Mouse (Mus musculus): ENCODE measurements at regions not wholly inside any gene's neighbourhood (a gene's known extent, or its start where the extent isn't known, plus 50 kb on each side); places are given as distances from the start of the nearest gene placed in this dataset.
A peak's percentile ranks its signal among the peaks of the same experiment; 100 is the strongest.

DNA sequence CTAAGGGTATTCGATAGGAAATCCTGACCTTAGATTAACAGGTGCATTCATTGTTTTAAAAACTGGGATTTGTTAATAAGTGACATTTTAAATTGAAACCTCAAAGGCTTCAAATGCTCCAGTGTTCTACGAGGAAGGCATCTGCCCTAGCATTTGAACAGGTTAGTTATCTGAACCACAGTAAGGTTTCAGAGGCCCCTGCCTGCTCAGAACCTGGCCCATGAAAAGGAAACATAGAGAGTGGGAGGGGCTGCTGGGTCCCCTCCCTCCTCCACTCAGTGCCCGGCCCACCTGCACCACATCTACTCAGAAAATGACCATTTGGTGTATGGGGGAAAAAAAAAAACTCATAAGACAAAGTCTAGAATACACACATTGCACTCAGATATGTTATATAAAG, 220.4 kb downstream of the Mef2c start:
- Histone ChIP-seq H3K27me3 (replicated peaks) (peaks cover 83% of the 10 kb centered on the region), H3K4me2 (no peak overlapping the region), H3K9me3 (replicated peaks) (no peaks in the 10 kb centered on the region; the same call in 1 of the 2 replicates), H3K9ac (no peak overlapping the region), H3K36me3 (no peaks in the 10 kb centered on the region), H3K4me3 (no peak overlapping the region), H3K4me1 (replicated peaks) (peaks cover 13% of the 10 kb centered on the region; the same call in 1 of the 2 replicates), H3K27ac (ENCODE audit: poor library complexity, severe bottlenecking) (no peak overlapping the region)
- ATAC-seq (ENCODE audit: insufficient number of reproducible peaks, low FRiP score), result no peak
- 16% methylated on average over 3 of the region's 3 CpGs for WGBS

GRCm38 (mm10) chr13:83724995-83725394, 221.2 kb downstream of the Mef2c start:
- H3K4me2 ChIP-seq, result no peak overlapping the region
- H3K4me3 ChIP-seq, result no peak overlapping the region
- no peak overlapping the region for H3K27ac ChIP-seq (ENCODE audit: poor library complexity, severe bottlenecking)
- peak; percentile 53; the same call in 1 of the 2 replicates for ATAC-seq (ENCODE audit: insufficient number of reproducible peaks, low FRiP score)
- H3K36me3 ChIP-seq, result no peaks in the 10 kb centered on the region
- no peak overlapping the region for H3K9ac ChIP-seq
- H3K4me1 ChIP-seq (replicated peaks), result peaks cover 17% of the 10 kb centered on the region
- H3K9me3 ChIP-seq (replicated peaks), result no peaks in the 10 kb centered on the region; the same call in 1 of the 2 replicates
- H3K27me3 ChIP-seq (replicated peaks), result peaks cover 77% of the 10 kb centered on the region
- 1% methylated on average over 11 of the region's 11 CpGs for WGBS

GRCm38 (mm10) chr13:83725831-83726230, 222.0 kb downstream of the Mef2c start:
- peaks cover 75% of the 10 kb centered on the region for H3K27me3 ChIP-seq (replicated peaks)
- H3K4me1 ChIP-seq (replicated peaks), result peaks cover 16% of the 10 kb centered on the region
- H3K27ac ChIP-seq (ENCODE audit: poor library complexity, severe bottlenecking), result no peak overlapping the region
- no peaks in the 10 kb centered on the region for H3K36me3 ChIP-seq
- H3K4me3 ChIP-seq, result no peak overlapping the region
- ATAC-seq (ENCODE audit: insufficient number of reproducible peaks, low FRiP score), result no peak
- H3K4me2 ChIP-seq, result no peak overlapping the region
- H3K9ac ChIP-seq, result no peak overlapping the region
- H3K9me3 ChIP-seq (replicated peaks), result no peaks in the 10 kb centered on the region; the same call in 1 of the 2 replicates
- WGBS, result 3% methylated on average over 13 of the region's 13 CpGs

GRCm38 (mm10) chr13:83726346-83726975, 222.6 kb downstream of the Mef2c start:
- Histone ChIP-seq H3K4me3 (peak overlapping the region; percentile 12), H3K4me2 (peak overlapping the region; percentile 49)
- WGBS, result 4% methylated on average over 13 of the region's 13 CpGs

GRCm38 (mm10) chr13:83727051-83727765, 223.4 kb downstream of the Mef2c start:
- Histone ChIP-seq H3K4me3 (peak overlapping the region; percentile 12), H3K27ac (ENCODE audit: poor library complexity, severe bottlenecking) (no peak overlapping the region), H3K9ac (no peak overlapping the region), H3K9me3 (replicated peaks) (no peaks in the 10 kb centered on the region; the same call in 1 of the 2 replicates), H3K27me3 (replicated peaks) (peaks cover 67% of the 10 kb centered on the region), H3K4me1 (replicated peaks) (peaks cover 15% of the 10 kb centered on the region), H3K36me3 (no peaks in the 10 kb centered on the region), H3K4me2 (peak overlapping the region; percentile 49)
- no peak for ATAC-seq (ENCODE audit: insufficient number of reproducible peaks, low FRiP score)
- 1% methylated on average over 36 of the region's 38 CpGs for WGBS

More at GRCm38 (mm10) chr13:83726346-83726975, 222.6 kb downstream of the Mef2c start:
- Histone ChIP-seq H3K9me3 (replicated peaks) (no peaks in the 10 kb centered on the region; the same call in 1 of the 2 replicates), H3K27ac (ENCODE audit: poor library complexity, severe bottlenecking) (no peak overlapping the region), H3K4me1 (replicated peaks) (peaks cover 13% of the 10 kb centered on the region), H3K9ac (no peak overlapping the region), H3K27me3 (replicated peaks) (peaks cover 69% of the 10 kb centered on the region), H3K36me3 (no peaks in the 10 kb centered on the region)
- ATAC-seq (ENCODE audit: insufficient number of reproducible peaks, low FRiP score), result no peak

DNA sequence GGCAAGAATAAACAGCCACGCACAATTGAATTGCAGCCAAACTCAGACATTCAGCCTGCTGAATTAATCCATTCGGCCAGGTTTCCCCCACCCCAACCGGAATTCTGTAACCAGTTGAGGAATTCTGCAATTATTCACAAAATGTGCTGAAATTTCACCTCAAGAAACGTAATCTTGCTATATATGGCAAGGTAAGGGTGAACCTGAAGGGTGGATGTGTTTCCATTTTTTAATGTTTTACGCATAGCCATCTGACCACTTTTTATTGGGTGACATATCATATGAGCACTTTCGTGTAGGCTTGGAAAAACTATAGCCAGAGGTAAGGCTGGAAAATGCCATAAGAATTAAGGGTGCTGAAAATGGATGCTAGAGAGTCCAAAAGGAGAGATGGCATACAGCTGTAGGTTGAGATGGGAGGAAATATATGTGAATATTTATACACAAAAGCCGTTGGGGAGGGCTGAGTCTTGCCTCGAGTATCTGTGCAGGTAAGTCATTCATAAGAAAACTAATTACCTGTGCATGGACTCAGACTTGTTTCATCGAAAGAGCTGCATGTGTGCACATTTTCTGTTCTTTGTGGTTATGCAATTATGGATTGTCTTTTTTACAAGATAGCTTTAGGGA, 224.0 kb downstream of the Mef2c start:
- Histone ChIP-seq H3K4me3 (no peak overlapping the region), H3K4me2 (no peak overlapping the region), H3K9ac (no peak overlapping the region), H3K27me3 (replicated peaks) (peaks cover 67% of the 10 kb centered on the region), H3K27ac (ENCODE audit: poor library complexity, severe bottlenecking) (no peak overlapping the region), H3K36me3 (no peaks in the 10 kb centered on the region), H3K9me3 (replicated peaks) (no peaks in the 10 kb centered on the region; the same call in 1 of the 2 replicates), H3K4me1 (replicated peaks) (peaks cover 20% of the 10 kb centered on the region)
- no peak for ATAC-seq (ENCODE audit: insufficient number of reproducible peaks, low FRiP score)
- 13% methylated on average over 9 of the region's 9 CpGs for WGBS

GRCm38 (mm10) chr13:83728421-83729010, 224.7 kb downstream of the Mef2c start:
- no peak overlapping the region for H3K4me3 ChIP-seq
- WGBS, result 8% methylated on average over 5 of the region's 5 CpGs
- H3K36me3 ChIP-seq, result no peaks in the 10 kb centered on the region
- H3K9ac ChIP-seq, result no peak overlapping the region
- H3K27me3 ChIP-seq (replicated peaks), result peaks cover 67% of the 10 kb centered on the region
- ATAC-seq (ENCODE audit: insufficient number of reproducible peaks, low FRiP score), result no peak
- no peaks in the 10 kb centered on the region; the same call in 1 of the 2 replicates for H3K9me3 ChIP-seq (replicated peaks)
- peaks cover 25% of the 10 kb centered on the region for H3K4me1 ChIP-seq (replicated peaks)
- no peak overlapping the region for H3K4me2 ChIP-seq
- no peak overlapping the region for H3K27ac ChIP-seq (ENCODE audit: poor library complexity, severe bottlenecking)

- Histone ChIP-seq H3K4me1 (replicated peaks) (peaks cover 27% of the 10 kb centered on the region), H3K4me3 (peak overlapping the region; percentile 77), H3K9me3 (replicated peaks) (no peaks in the 10 kb centered on the region; the same call in 1 of the 2 replicates), H3K9ac (peak overlapping the region; percentile 59), H3K36me3 (no peaks in the 10 kb centered on the region), H3K4me2 (peak overlapping the region; percentile 94), H3K27ac (ENCODE audit: poor library complexity, severe bottlenecking) (no peak overlapping the region), H3K27me3 (replicated peaks) (peaks cover 66% of the 10 kb centered on the region)
- WGBS, result under 1% methylated on average over 33 of the region's 33 CpGs
- no peak for ATAC-seq (ENCODE audit: insufficient number of reproducible peaks, low FRiP score)
Observed at GRCm38 (mm10) chr13:83729331-83730009, 225.6 kb downstream of the Mef2c start.

DNA sequence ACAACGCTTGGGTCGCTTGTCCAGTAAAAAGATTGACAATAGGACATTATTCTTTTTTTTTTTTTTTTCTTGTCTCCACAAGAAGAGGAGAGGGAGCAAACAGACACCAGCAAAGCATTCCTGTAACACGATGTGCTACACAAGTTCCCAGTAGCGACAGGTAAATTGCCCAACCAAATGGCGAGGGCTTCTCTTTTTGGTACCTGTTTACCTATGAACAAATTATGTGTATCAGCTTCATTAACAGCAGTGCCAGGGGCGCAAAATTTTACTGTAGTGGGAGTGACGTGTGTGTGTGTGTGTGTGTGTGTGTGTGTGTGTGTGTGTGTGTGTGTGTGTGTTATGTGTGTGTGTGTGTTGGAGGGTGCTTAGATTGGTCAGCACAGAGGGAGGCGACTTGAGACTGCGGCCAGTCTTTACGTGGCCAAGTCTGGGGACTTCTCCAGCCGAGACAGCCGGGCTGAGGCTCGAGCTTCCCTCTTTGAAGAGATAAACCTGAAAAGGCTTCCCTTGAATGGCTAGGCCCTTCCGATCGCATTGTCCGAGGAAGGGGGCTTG, 226.4 kb downstream of the Mef2c start:
- ATAC-seq (ENCODE audit: insufficient number of reproducible peaks, low FRiP score), result peak; percentile 34
- Histone ChIP-seq H3K4me3 (peak overlapping the region; percentile 77), H3K27ac (ENCODE audit: poor library complexity, severe bottlenecking) (peak overlapping the region; percentile 84), H3K36me3 (no peaks in the 10 kb centered on the region), H3K9ac (peak overlapping the region; percentile 89), H3K4me1 (replicated peaks) (peaks cover 27% of the 10 kb centered on the region), H3K9me3 (replicated peaks) (no peaks in the 10 kb centered on the region; the same call in 1 of the 2 replicates), H3K4me2 (peak overlapping the region; percentile 94), H3K27me3 (replicated peaks) (peaks cover 59% of the 10 kb centered on the region)
- WGBS, result 1% methylated on average over 15 of the region's 16 CpGs

GRCm38 (mm10) chr13:83730713-83731480, 227.1 kb downstream of the Mef2c start:
- Histone ChIP-seq H3K9me3 (replicated peaks) (no peaks in the 10 kb centered on the region), H3K9ac (peak overlapping the region; percentile 89), H3K27me3 (replicated peaks) (peaks cover 55% of the 10 kb centered on the region), H3K4me1 (replicated peaks) (peaks cover 27% of the 10 kb centered on the region), H3K4me3 (peak overlapping the region; percentile 77), H3K4me2 (peak overlapping the region; percentile 94), H3K36me3 (no peaks in the 10 kb centered on the region), H3K27ac (ENCODE audit: poor library complexity, severe bottlenecking) (peak overlapping the region; percentile 84)
- WGBS, result under 1% methylated on average over 86 of the region's 91 CpGs
- peak; percentile 91 for ATAC-seq (ENCODE audit: insufficient number of reproducible peaks, low FRiP score)
